Mouse (Mus musculus) liver, postnatal 0 days (tissue): ENCODE results near the gene a. TPM values are rescaled to one million over a fixed set of nuclear protein-coding genes. Genes with fewer than 3 reads are reported as not detected.
A peak's percentile ranks its signal among the peaks of the same experiment; 100 is the strongest.
"Not testable (repeated sequence)": the region's sequence is repeated elsewhere in the genome, so short reads cannot be mapped to it uniquely, and the experiment has no call there.

Source experiments
- ATAC-seq: fragments of 200-750 bp; cut with Nextera tagmentation; 2 replicates; pipeline ENCODE4 v1.8.0; 2017; ENCODE audit warnings: mild to moderate bottlenecking, moderate library complexity
- DNase-seq: peaks from one replicate; pipeline ENCODE4 v3.0.0-alpha.2; 2016
- H3K27ac ChIP-seq: fragments of 300-500 bp; sonication (generic); 2 replicates; pipeline ENCODE4 v1.5.1; 2014; ENCODE audit warnings: antibody characterized with exemption, moderate library complexity, mild to moderate bottlenecking, low read depth
- H3K27me3 ChIP-seq: fragments of 300-500 bp; sonication (generic); 2 replicates; pipeline ENCODE4 v1.6.1; 2014; ENCODE audit warnings: low read length, control low read depth, mixed read lengths; ENCODE audit not compliant: insufficient read depth
- H3K36me3 ChIP-seq: fragments of 300-500 bp; sonication (generic); replicated peaks from 2 replicates; pipeline ENCODE4 v1.6.1; 2014; ENCODE audit warnings: mild to moderate bottlenecking, control low read depth, low read length, moderate library complexity, mixed read lengths; ENCODE audit not compliant: insufficient read depth
- H3K4me1 ChIP-seq: fragments of 300-500 bp; sonication (generic); 2 replicates; pipeline ENCODE4 v1.6.1; 2014; ENCODE audit warnings: antibody characterized with exemption, mild to moderate bottlenecking, control low read depth; ENCODE audit not compliant: insufficient read depth
- H3K4me2 ChIP-seq: fragments of 300-500 bp; sonication (generic); 2 replicates; pipeline ENCODE4 v1.6.1; 2014; ENCODE audit warnings: low read depth, mild to moderate bottlenecking, low read length, moderate library complexity, mixed read lengths
- H3K4me3 ChIP-seq: fragments of 300-500 bp; sonication (generic); 2 replicates; pipeline ENCODE4 v1.5.1; 2014; ENCODE audit warnings: low read depth, low read length
- H3K9ac ChIP-seq: fragments of 300-500 bp; sonication (generic); replicated peaks from 2 replicates; pipeline ENCODE4 v1.6.1; 2014; ENCODE audit warnings: mild to moderate bottlenecking, moderate library complexity
- H3K9me3 ChIP-seq: fragments of 300-500 bp; sonication (generic); 2 replicates; pipeline ENCODE4 v1.6.1; 2016; ENCODE audit warnings: mild to moderate bottlenecking, control low read depth, low read length, mixed read lengths
- CTCF ChIP-seq: sonication (generic); IDR thresholded peaks from 2 replicates; pipeline ENCODE4 v1.5.1; 2016; ENCODE audit warnings: antibody characterized with exemption, low read depth
- EP300 ChIP-seq: IDR thresholded peaks from 2 replicates; pipeline ENCODE4 v1.6.1; 2016; ENCODE audit warnings: antibody characterized with exemption, low read depth, mild to moderate bottlenecking
- WGBS: fragments of 180-500 bp; shearing (Covaris S2); extraction: QIAGEN DNeasy Blood & Tissue Kit; methylation state at CpG from one replicate; pipeline ENCODE4 v1.1.7; 2014; ENCODE audit not compliant: insufficient replicate concordance; 5-methylcytosine and 5-hydroxymethylcytosine counted together
- polyA plus RNA-seq: library from polyadenylated mRNA; unstranded; fragments of >200 nt; fragmentation: Nextera tagmentation; extraction: Ambion mirVana; gene quantifications from 2 replicates; pipeline ENCODE4 v1.2.1, GENCODE M21; 2015

Gene a
- polyA plus RNA-seq, 1 experiment from 2014 or later: not detected

DNA sequence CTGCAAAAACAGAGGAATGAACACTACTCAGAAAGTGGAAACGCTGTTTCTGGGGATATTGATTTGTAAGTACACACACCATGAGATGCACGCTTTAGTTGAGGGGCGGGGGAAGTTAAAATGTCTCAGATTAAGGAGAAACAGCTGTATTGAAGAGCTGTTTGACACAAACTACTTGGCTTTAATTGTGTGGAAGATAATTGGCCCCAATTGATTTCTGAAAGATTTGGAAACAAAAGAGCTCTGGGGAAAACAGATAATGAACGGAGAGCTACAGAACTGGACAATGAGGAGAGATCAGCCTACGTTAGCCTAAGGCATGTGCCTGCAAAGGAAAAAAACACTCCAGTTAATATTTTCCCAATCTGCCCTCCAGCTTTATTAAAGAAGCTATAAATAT lies 172.0 kb downstream of the a start:
- DNase-seq (no peak), ATAC-seq (no peak)
- no peak overlapping the region for H3K9ac ChIP-seq
- WGBS: 61% methylated on average over 5 of the region's 5 CpGs
- no peak overlapping the region for H3K4me3 ChIP-seq
- H3K4me2 ChIP-seq: no peak overlapping the region
- H3K4me1 ChIP-seq: no peaks in the 10 kb centered on the region
- H3K36me3 ChIP-seq: no peaks in the 10 kb centered on the region
- no peaks in the 10 kb centered on the region for H3K9me3 ChIP-seq
- H3K27me3 ChIP-seq: no peaks in the 10 kb centered on the region
- TF ChIP-seq EP300 (no peak), CTCF (no peak)
- H3K27ac ChIP-seq: no peak overlapping the region

DNA sequence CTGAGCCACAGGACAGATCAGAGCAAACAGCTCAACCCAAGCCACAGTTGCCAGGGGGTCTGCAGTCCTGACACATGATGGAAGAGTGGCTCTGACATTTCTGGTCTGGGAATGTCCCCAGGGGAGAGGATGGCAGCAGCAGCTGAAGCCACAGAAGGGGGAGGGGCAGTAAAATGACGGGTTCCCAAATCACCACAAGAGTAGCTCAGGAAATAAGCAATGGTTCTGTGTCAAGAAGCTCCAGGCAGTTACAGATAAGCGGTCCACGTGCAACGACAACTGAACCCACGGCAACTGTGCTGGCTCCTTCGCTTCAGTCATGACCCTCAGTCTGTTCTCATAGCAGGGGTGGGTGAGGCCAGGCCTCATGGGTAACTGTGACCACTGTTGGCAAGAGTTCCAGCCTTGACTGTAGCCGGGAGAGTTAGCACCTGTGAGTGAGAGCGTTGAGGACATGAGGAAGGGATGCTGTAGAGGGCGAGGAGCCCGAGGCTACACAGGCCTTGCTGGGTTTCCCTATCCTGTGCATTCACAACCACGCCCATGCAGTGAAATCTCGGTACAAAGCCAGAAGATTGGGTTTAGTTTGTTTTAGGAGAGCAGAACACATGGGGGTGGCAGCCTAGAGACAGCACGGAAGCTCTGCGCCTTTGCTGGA lies 178.7 kb downstream of the a start:
- DNase-seq: not testable (repeated sequence)
- WGBS: 44% methylated on average over 14 of the region's 14 CpGs

DNA sequence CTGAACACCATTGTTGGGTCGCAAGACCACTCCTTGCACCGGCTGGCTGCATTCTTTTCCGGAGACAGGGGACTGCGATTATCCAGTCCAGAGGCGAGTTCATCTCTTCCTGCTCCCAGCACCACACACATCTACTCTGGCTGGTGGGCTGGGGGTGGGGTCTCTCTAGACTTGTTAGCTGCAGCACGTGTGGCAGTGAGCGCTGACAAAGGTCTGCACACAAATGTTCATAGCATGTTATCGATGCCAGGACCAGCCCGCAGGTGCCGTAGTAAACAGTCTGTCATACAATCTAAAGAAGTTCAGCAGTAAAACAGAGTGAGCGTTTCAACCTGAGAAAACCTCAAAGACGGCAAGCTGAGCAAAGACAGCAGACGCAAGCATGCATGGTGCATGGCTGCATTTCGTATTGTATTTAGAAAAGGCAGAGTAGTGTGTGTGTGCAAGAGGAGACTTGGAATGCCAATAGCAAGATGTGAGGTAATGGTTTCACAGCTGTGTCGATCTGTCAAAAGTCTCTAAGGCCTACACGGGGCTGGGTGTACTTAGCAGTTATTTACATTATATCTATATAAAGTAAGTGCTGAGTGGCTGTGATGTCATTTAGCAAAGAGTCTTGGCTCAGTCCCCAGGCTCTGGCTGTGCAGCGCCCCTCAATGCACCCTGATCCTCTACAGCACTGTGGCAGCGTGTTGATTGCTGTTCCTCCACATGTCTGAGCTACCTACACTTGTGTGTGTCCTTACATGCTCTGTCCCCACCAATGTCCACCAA lies 180.9 kb downstream of the a start:
- Histone ChIP-seq H3K9ac (no peak overlapping the region), H3K27ac (no peak overlapping the region), H3K4me1 (no peaks in the 10 kb centered on the region), H3K4me2 (no peak overlapping the region), H3K36me3 (no peaks in the 10 kb centered on the region), H3K9me3 (no peaks in the 10 kb centered on the region), H3K27me3 (no peaks in the 10 kb centered on the region), H3K4me3 (no peak overlapping the region)
- no peak for ATAC-seq
- no peak for TF ChIP-seq EP300
- no peak for TF ChIP-seq CTCF
- DNase-seq: no peak
- 67% methylated on average over 18 of the region's 18 CpGs for WGBS

More for the DNA sequence above, 178.7 kb downstream of the a start:
- H3K36me3 ChIP-seq, H3K9ac ChIP-seq, H3K27me3 ChIP-seq, H3K4me3 ChIP-seq, H3K27ac ChIP-seq, H3K4me1 ChIP-seq, ATAC-seq, H3K4me2 ChIP-seq, H3K9me3 ChIP-seq: not testable (repeated sequence)

DNA sequence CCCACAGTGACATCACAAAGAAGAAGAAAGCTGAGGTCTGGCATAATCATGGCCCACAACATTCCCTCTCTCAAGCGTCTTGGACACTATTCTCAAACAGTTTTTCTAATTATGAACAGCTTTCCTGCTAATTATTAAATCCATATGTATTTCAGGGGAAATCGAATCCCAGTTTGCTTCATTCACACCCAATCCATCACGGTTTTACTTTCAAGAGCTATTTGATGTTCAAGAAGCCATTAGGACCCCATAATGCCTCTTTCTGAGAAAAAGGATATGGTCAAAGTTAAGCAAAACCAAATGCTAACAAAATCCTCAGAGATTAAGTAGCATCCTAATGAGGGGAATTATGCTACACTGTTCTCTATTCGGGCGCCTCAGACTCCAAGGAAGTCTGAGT lies 181.8 kb downstream of the a start:
- Histone ChIP-seq H3K27me3 (no peaks in the 10 kb centered on the region), H3K9me3 (no peaks in the 10 kb centered on the region), H3K4me1 (no peaks in the 10 kb centered on the region), H3K27ac (no peak overlapping the region), H3K4me3 (no peak overlapping the region), H3K4me2 (no peak overlapping the region), H3K9ac (no peak overlapping the region), H3K36me3 (no peaks in the 10 kb centered on the region)
- TF ChIP-seq CTCF: no peak
- TF ChIP-seq EP300: no peak
- 79% methylated on average over 5 of the region's 5 CpGs for WGBS
- DNase-seq (no peak), ATAC-seq (no peak)

DNA sequence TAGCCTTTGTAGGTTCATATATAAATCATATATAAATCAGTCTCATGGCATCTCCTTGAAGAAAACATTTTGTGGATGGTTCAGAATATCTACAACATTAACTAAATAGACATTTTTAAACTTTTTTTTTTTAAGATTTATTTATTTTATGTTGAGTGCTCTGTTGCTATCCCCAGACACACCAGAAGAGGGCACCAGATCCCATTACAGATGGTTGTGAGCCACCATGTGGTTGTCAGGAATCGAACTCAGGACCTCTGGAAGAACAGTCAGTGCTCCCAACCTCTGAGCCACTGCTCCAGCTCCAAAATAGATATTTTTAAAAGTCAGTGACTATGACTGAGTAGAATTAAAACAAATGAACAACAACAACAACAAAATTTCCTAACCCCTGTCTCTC lies 195.4 kb downstream of the a start:
- DNase-seq: no peak
- 56% methylated on average over 1 of the region's 1 CpGs for WGBS
- no peaks in the 10 kb centered on the region for H3K4me1 ChIP-seq

DNA sequence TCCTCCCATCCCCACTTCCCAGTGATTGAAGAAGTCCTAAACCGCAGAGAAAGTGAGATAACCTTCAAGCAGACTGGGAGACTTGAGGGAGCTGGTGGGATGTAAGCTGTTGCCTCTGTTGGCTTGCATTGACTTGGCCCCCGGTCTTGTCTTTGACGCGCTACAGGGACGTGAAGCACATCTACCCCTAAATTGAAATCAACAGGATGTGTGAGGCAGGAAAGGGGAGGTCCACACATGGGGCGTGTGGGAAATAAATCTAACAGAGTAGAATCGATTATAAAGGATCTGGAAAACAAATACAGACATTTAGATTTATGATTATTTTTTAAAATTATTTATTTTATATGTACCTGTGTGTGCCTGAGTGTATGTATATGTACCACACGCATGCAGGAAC lies 200.2 kb downstream of the a start:
- TF ChIP-seq CTCF: no peak
- no peak for TF ChIP-seq EP300
- no peaks in the 10 kb centered on the region for H3K9me3 ChIP-seq
- H3K36me3 ChIP-seq: no peaks in the 10 kb centered on the region
- H3K27ac ChIP-seq: no peak overlapping the region
- H3K27me3 ChIP-seq: no peaks in the 10 kb centered on the region
- no peak for DNase-seq
- no peaks in the 10 kb centered on the region for H3K4me1 ChIP-seq
- ATAC-seq: no peak
- H3K4me3 ChIP-seq: no peak overlapping the region
- 40% methylated on average over 8 of the region's 8 CpGs for WGBS
- no peak overlapping the region for H3K9ac ChIP-seq
- H3K4me2 ChIP-seq: no peak overlapping the region

More for the DNA sequence above, 195.4 kb downstream of the a start:
- Histone ChIP-seq H3K9me3 (no peaks in the 10 kb centered on the region), H3K36me3 (no peaks in the 10 kb centered on the region), H3K9ac (no peak overlapping the region), H3K27me3 (no peaks in the 10 kb centered on the region), H3K4me3 (no peak overlapping the region), H3K27ac (no peak overlapping the region), H3K4me2 (no peak overlapping the region)
- ATAC-seq: no peak
- TF ChIP-seq EP300: no peak
- TF ChIP-seq CTCF: peak; percentile 35
